Mouse (Mus musculus): ENCODE measurements around the gene Aarsd1. TPM values are rescaled to one million over a fixed set of nuclear protein-coding genes. Genes with fewer than 3 reads are reported as not detected.
"Not testable (repeated sequence)": the region's sequence is repeated elsewhere in the genome, so short reads cannot be mapped to it uniquely, and the experiment has no call there.

The Aarsd1 gene
- polyA plus RNA-seq, 1 experiment = 29.2 TPM

- no peak for DNase-seq
- no peak overlapping the region for H3K4me3 ChIP-seq (ENCODE audit: insufficient read depth, low read depth, low read length)
- no peak for TF ChIP-seq CTCF (conservative IDR thresholded peaks at IDR 0.05; ENCODE audit: insufficient read depth, insufficient read length, low read depth, low read length)
- no peak for TF ChIP-seq POLR2A (IDR thresholded peaks at IDR 0.05; ENCODE audit: low read depth, low read length)
- peaks cover 3% of the 10 kb centered on the region for H3K36me3 ChIP-seq (ENCODE audit: control insufficient read depth, insufficient read depth, low read length)
- H3K27ac ChIP-seq (ENCODE audit: insufficient read depth, low read depth, low read length) = no peak overlapping the region
- no peaks in the 10 kb centered on the region for H3K27me3 ChIP-seq (replicated peaks; ENCODE audit: control insufficient read depth, insufficient read depth, low read length)
- 64% methylated on average over 5 of the region's 5 CpGs for WGBS
- H3K4me1 ChIP-seq (ENCODE audit: control insufficient read depth, insufficient read depth, low read length) = no peaks in the 10 kb centered on the region; the same call in 1 of the 2 replicates
Measured at GRCm38 (mm10) chr11:101447786-101448185, 30.4 kb upstream of the Aarsd1 start.

DNA sequence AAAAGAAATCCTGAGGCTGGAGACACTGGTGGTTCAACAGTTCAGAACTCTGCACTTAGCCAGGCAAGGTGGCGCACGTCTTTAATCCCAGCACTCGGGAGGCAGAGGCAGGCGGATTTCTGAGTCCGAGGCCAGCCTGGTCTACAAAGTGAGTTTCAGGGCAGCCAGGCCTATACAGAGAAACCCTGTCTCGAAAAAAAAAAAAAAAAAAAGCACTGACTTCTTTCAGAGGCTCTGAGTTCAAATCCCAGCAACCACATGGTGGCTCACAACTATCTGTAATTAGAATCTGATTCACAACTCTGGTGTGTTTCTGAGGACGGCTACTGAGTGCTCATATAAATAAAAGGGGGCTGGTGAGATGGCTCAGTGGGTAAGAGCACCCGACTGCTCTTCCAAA, 29.4 kb upstream of the Aarsd1 start:
- not testable (repeated sequence) for H3K36me3 ChIP-seq (ENCODE audit: control insufficient read depth, insufficient read depth, low read length); H3K27ac ChIP-seq (ENCODE audit: insufficient read depth, low read depth, low read length); H3K27me3 ChIP-seq (replicated peaks; ENCODE audit: control insufficient read depth, insufficient read depth, low read length); DNase-seq; H3K4me1 ChIP-seq (ENCODE audit: control insufficient read depth, insufficient read depth, low read length); H3K4me3 ChIP-seq (ENCODE audit: insufficient read depth, low read depth, low read length)
- 88% methylated on average over 8 of the region's 8 CpGs for WGBS

DNA sequence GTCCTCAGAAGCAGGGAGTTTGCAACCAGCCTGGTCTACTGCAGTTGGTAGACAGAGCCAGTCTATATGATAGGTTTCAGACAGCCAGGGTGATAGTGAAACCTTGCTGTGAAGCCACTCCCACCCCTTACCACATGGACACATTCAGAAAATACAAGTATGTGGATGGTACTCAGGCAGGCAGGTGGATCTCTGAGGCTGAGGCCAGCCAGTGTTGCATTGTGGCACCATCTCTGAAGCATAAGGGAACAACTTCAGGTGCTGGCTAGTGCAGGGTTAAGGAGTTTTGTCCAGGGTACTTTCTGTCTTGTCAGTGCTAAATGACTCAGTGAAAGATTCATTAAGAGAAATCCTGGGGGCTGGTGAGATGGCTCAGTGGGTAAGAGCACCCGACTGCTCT, 28.9 kb upstream of the Aarsd1 start:
- H3K36me3 ChIP-seq (ENCODE audit: control insufficient read depth, insufficient read depth, low read length) = peaks cover 3% of the 10 kb centered on the region
- H3K27ac ChIP-seq (ENCODE audit: insufficient read depth, low read depth, low read length) = no peak overlapping the region
- no peak for TF ChIP-seq POLR2A (IDR thresholded peaks at IDR 0.05; ENCODE audit: low read depth, low read length)
- no peak for TF ChIP-seq CTCF (conservative IDR thresholded peaks at IDR 0.05; ENCODE audit: insufficient read depth, insufficient read length, low read depth, low read length)
- no peak for DNase-seq
- 62% methylated on average over 1 of the region's 1 CpGs for WGBS
- no peaks in the 10 kb centered on the region; the same call in 1 of the 2 replicates for H3K4me1 ChIP-seq (ENCODE audit: control insufficient read depth, insufficient read depth, low read length)
- no peaks in the 10 kb centered on the region for H3K27me3 ChIP-seq (replicated peaks; ENCODE audit: control insufficient read depth, insufficient read depth, low read length)
- H3K4me3 ChIP-seq (ENCODE audit: insufficient read depth, low read depth, low read length) = no peak overlapping the region

- TF ChIP-seq POLR2A (IDR thresholded peaks at IDR 0.05; ENCODE audit: low read depth, low read length) (no peak), CTCF (conservative IDR thresholded peaks at IDR 0.05; ENCODE audit: insufficient read depth, insufficient read length, low read depth, low read length) (no peak)
- DNase-seq = no peak
- no peaks in the 10 kb centered on the region for H3K27me3 ChIP-seq (replicated peaks; ENCODE audit: control insufficient read depth, insufficient read depth, low read length)
- peak overlapping the region; percentile 55; the same call in 1 of the 2 replicates for H3K27ac ChIP-seq (ENCODE audit: insufficient read depth, low read depth, low read length)
- WGBS = under 1% methylated on average over 14 of the region's 14 CpGs
- peak overlapping the region; percentile 81 for H3K4me3 ChIP-seq (ENCODE audit: insufficient read depth, low read depth, low read length)
- no peaks in the 10 kb centered on the region; the same call in 1 of the 2 replicates for H3K4me1 ChIP-seq (ENCODE audit: control insufficient read depth, insufficient read depth, low read length)
- peaks cover 3% of the 10 kb centered on the region for H3K36me3 ChIP-seq (ENCODE audit: control insufficient read depth, insufficient read depth, low read length)
Measured at GRCm38 (mm10) chr11:101442760-101443159, 25.3 kb upstream of the Aarsd1 start.

GRCm38 (mm10) chr11:101442127-101442693, 24.8 kb upstream of the Aarsd1 start, which contains the start of gene Rpl27:
Rpl27 (plus strand) TSS chr11:101442298.
- under 1% methylated on average over 42 of the region's 42 CpGs for WGBS
- TF ChIP-seq CTCF (conservative IDR thresholded peaks at IDR 0.05; ENCODE audit: insufficient read depth, insufficient read length, low read depth, low read length) (peak; percentile 80), POLR2A (IDR thresholded peaks at IDR 0.05; ENCODE audit: low read depth, low read length) (peak; percentile 74)
- DNase-seq = peak; percentile 99
- Histone ChIP-seq H3K27ac (ENCODE audit: insufficient read depth, low read depth, low read length) (peak within 1 kb of the TSS; percentile 55), H3K27me3 (replicated peaks; ENCODE audit: control insufficient read depth, insufficient read depth, low read length) (no peaks in the 10 kb centered on the region), H3K4me3 (ENCODE audit: insufficient read depth, low read depth, low read length) (peak within 1 kb of the TSS; percentile 81), H3K4me1 (ENCODE audit: control insufficient read depth, insufficient read depth, low read length) (no peaks in the 10 kb centered on the region; the same call in 1 of the 2 replicates), H3K36me3 (ENCODE audit: control insufficient read depth, insufficient read depth, low read length) (peaks cover 3% of the 10 kb centered on the region)

DNA sequence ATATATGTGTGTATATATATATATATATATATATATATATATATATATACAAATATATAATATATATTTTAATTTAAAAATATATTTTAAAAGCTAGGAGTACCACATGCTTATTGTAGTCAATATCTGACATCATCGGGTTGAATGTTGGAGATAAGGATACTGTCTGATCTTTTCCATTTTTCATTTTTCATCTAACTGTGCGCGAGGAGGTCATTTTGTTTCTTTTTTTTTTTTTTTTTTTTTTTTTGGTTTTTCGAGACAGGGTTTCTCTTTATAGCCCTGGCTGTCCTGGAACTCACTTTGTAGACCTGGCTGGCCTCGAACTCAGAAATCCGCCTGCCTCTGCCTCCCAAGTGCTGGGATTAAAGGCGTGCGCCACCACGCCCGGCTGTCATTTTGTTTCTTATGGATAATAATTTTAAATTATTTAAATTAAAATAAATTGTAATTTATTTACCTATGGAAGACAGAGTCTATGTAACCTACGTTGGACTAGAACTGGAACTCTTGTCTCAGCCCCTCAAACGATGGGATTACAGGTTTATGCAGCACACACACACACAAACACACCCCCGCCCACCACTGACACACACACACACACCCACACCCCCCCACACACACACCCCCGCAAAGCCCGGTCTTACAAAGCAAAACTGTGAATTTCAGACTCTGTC, 24.2 kb upstream of the Aarsd1 start:
- peak overlapping the region; percentile 30 for H3K4me3 ChIP-seq (ENCODE audit: insufficient read depth, low read depth, low read length)
- DNase-seq = not testable (repeated sequence)

GRCm38 (mm10) chr11:101438006-101438405, 20.6 kb upstream of the Aarsd1 start:
- not testable (repeated sequence) for H3K36me3 ChIP-seq (ENCODE audit: control insufficient read depth, insufficient read depth, low read length); DNase-seq; H3K4me3 ChIP-seq (ENCODE audit: insufficient read depth, low read depth, low read length); H3K27me3 ChIP-seq (replicated peaks; ENCODE audit: control insufficient read depth, insufficient read depth, low read length); H3K4me1 ChIP-seq (ENCODE audit: control insufficient read depth, insufficient read depth, low read length); H3K27ac ChIP-seq (ENCODE audit: insufficient read depth, low read depth, low read length)
- WGBS = 45% methylated on average over 3 of the region's 3 CpGs

More for the DNA sequence above, 24.2 kb upstream of the Aarsd1 start:
- not testable (repeated sequence) for H3K4me1 ChIP-seq (ENCODE audit: control insufficient read depth, insufficient read depth, low read length); H3K36me3 ChIP-seq (ENCODE audit: control insufficient read depth, insufficient read depth, low read length); H3K27me3 ChIP-seq (replicated peaks; ENCODE audit: control insufficient read depth, insufficient read depth, low read length); H3K27ac ChIP-seq (ENCODE audit: insufficient read depth, low read depth, low read length)
- 33% methylated on average over 15 of the region's 15 CpGs for WGBS
